Mouse (Mus musculus) heart, postnatal 25 days (tissue): ENCODE data around the gene Mbnl2. TPM values are rescaled to one million over a fixed set of nuclear protein-coding genes. Genes with fewer than 3 reads are reported as not detected.

Experiments
- DNase-seq: peaks from one replicate; pipeline ENCODE4 v3.0.0; 2022; ENCODE audit warnings: low spot score
- intact Hi-C: fragments of 180-260 bp; cut with DNase I; formaldehyde crosslinking; loops from one replicate; pipeline ENCODE4 v1.15.1; 2025
- total RNA-seq, 2 experiments: library from RNA; stranded (reverse); gene quantifications; 2 replicates each; pipeline ENCODE4 v1.2.3; 2021

The Mbnl2 gene
- total RNA-seq, 2 experiments from 2014 or later, result 234 to 252 TPM

GRCm38 (mm10) chr14:120271096-120271495 lies 4.4 kb upstream of the Mbnl2 start:
- DNase-seq, result no peak
- intact Hi-C loops, result no loop called here

GRCm38 (mm10) chr14:120273766-120274165 lies 1.7 kb upstream of the Mbnl2 start:
- intact Hi-C loops, result no loop called here
- DNase-seq, result no peak

DNA sequence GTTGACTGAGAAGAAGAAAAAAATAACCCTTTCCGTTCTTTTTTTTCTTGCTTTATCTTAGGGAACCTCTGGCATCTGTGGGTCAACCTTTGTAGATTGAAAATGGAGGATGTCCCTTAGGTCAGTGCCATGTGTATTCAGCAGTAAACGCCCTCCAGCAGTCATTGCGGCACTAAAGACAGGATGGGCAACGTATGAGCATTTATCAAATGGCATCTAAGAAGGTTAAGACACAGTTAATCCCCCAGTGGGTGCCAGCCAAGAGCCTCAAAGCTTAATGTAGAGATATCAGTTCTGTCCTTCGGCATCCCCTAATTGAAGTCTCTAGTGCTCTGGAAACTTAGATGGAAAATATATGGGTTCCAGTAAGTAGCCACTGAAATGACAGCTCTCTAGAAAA lies 723 bp upstream of the Mbnl2 start:
- no peak for DNase-seq
- intact Hi-C loops, result loop anchor here (5.0 kb wide), 2 partner anchors 63 to 78 kb away; no protein-coding TSS in a partner anchor

GRCm38 (mm10) chr14:120276343-120277080 lies 1.0 kb downstream of the Mbnl2 start:
- no peak for DNase-seq
- intact Hi-C loops, result loop anchor here (5.0 kb wide), 2 partner anchors 61 to 76 kb away; no protein-coding TSS in a partner anchor

GRCm38 (mm10) chr14:120277081-120277656 lies 1.7 kb downstream of the Mbnl2 start:
- peak; percentile 66 for DNase-seq
- intact Hi-C loops, result loop anchor here (5.0 kb wide), 2 partner anchors 60 to 75 kb away; no protein-coding TSS in a partner anchor

- intact Hi-C loops, result loop anchor here (2.0 to 5.0 kb wide), 3 partner anchors 18 to 74 kb away; no protein-coding TSS in a partner anchor
- no peak for DNase-seq
These were observed 3.1 kb downstream of the Mbnl2 start for GRCm38 (mm10) chr14:120278290-120279244.

DNA sequence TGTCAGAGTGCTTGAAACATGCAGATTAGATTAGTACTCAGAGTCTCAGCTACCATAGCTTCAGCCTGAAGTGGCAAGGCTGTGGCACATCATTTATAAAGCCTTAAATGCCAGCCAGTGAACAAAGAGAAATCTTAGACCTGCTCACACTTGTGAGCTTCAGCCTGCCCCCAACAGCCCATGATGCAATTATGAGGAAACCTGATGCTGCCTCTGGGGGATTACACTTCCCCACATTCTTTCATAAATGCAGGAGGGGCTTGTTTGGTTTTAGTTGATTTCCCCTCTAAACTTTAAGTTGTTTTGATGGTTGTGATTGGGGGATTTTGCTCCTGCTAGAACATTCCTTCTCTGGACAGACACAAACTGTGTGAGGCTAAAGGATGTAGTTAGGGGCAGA lies 4.7 kb downstream of the Mbnl2 start:
- no peak for DNase-seq

GRCm38 (mm10) chr14:120283787-120284186 lies 8.3 kb downstream of the Mbnl2 start:
- no peak for DNase-seq
- intact Hi-C loops, result no loop called here

More for the DNA sequence above, 4.7 kb downstream of the Mbnl2 start:
- intact Hi-C loops, result no loop called here

- intact Hi-C loops, result no loop called here
- DNase-seq, result no peak
These were observed 9.0 kb downstream of the Mbnl2 start for GRCm38 (mm10) chr14:120284504-120284903.

GRCm38 (mm10) chr14:120287121-120287986 lies 11.9 kb downstream of the Mbnl2 start:
- no peak for DNase-seq
- intact Hi-C loops, result loop anchor here (5.0 kb wide), 1 partner anchor 80 kb away; no protein-coding TSS in a partner anchor

- no peak for DNase-seq
- intact Hi-C loops, result loop anchor here (5.0 kb wide), 1 partner anchor 79 kb away; no protein-coding TSS in a partner anchor
These were observed 12.5 kb downstream of the Mbnl2 start for GRCm38 (mm10) chr14:120287987-120288275.

GRCm38 (mm10) chr14:120288378-120289002 lies 13.0 kb downstream of the Mbnl2 start:
- intact Hi-C loops, result loop anchor here (5.0 kb wide), 1 partner anchor 79 kb away; no protein-coding TSS in a partner anchor

DNA sequence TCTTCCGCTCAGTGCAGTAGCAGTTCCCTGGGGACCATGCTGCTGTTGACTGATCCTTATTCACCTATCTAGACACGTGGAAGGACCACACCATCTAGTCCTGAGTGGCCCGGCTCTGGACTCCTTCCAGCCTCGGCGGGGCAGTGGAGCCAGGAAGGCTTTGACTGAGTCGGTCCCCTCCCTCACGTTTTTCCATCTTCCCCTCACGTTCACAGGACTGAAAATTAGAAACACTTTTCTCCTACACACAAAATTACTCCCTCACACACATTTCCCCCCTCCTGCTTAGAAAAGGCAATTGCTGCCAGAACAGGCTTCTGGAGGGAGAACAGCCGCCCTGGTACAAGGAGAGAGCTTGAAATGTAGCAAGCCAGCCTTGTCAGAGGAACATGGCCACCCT lies 13.6 kb downstream of the Mbnl2 start:
- intact Hi-C loops, result loop anchor here (5.0 kb wide), 1 partner anchor 78 kb away; no protein-coding TSS in a partner anchor
- DNase-seq, result no peak

More at GRCm38 (mm10) chr14:120288378-120289002, 13.0 kb downstream of the Mbnl2 start:
- DNase-seq, result no peak

GRCm38 (mm10) chr14:120289528-120289927 lies 14.1 kb downstream of the Mbnl2 start:
- intact Hi-C loops, result loop anchor here (5.0 kb wide), 1 partner anchor 78 kb away; no protein-coding TSS in a partner anchor

DNA sequence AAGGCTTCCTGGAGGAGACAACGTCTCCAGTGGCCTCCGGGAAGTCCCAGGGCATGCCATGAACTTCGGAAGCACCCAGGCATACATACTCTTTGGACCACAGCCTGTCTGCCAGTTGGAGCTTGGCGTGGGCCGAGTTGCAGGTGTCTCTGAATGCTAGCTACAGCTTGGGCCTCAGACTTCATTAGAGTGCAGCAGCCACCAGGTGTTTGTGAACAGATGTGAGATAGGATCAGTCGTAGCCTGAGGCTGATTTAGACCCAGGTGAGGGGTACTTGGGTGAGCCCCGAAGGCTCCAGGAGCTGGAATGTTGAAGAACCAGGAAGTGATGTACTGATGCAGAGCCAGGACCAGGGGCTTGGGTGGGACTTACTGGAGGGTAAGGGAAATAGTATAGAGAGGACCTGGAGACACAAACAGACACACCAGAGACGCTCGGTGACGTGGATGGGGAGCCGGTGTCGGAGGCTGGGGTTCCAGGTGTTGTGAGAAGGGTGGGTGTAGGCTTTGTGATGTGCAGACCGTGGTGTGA lies 15.8 kb downstream of the Mbnl2 start:
- intact Hi-C loops, result no loop called here
- DNase-seq, result no peak

More at GRCm38 (mm10) chr14:120289528-120289927, 14.1 kb downstream of the Mbnl2 start:
- DNase-seq, result no peak

DNA sequence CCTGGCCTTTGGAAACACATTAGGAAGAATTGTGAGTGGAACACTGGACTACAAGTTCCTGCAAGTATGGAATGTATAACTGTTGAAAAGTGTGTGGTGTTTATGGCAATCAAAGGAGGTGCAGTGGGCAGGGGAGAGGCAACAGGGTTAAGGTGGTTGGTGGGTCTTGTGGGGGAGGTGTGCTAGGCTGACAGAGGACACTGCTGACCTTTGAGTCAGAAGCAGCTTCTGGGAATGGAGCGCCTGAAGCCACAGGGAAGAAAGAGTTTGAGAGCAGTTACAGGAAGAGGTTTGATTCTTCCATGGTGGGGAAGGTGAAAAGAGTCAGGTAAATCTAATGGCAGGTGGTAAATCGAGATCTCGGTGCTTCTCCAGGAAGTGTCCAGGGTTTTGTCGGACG lies 16.7 kb downstream of the Mbnl2 start:
- DNase-seq, result no peak
- intact Hi-C loops, result no loop called here

GRCm38 (mm10) chr14:120292617-120293195 lies 17.2 kb downstream of the Mbnl2 start:
- DNase-seq, result no peak
- intact Hi-C loops, result no loop called here

- intact Hi-C loops, result no loop called here
- no peak for DNase-seq
These were observed 19.0 kb downstream of the Mbnl2 start for GRCm38 (mm10) chr14:120294480-120294879.
